Mouse (Mus musculus) yolk sac, embryonic 10.5 days (tissue): Measurements from ENCODE around the gene Trim7.
"Not testable (repeated sequence)": the region's sequence is repeated elsewhere in the genome, so short reads cannot be mapped to it uniquely, and the experiment has no call there.

ENCODE experiments used
- DNase-seq: peaks from one replicate; pipeline ENCODE4 v3.0.0-alpha.2; 2017; ENCODE audit warnings: low spot score

The Trim7 gene

DNA sequence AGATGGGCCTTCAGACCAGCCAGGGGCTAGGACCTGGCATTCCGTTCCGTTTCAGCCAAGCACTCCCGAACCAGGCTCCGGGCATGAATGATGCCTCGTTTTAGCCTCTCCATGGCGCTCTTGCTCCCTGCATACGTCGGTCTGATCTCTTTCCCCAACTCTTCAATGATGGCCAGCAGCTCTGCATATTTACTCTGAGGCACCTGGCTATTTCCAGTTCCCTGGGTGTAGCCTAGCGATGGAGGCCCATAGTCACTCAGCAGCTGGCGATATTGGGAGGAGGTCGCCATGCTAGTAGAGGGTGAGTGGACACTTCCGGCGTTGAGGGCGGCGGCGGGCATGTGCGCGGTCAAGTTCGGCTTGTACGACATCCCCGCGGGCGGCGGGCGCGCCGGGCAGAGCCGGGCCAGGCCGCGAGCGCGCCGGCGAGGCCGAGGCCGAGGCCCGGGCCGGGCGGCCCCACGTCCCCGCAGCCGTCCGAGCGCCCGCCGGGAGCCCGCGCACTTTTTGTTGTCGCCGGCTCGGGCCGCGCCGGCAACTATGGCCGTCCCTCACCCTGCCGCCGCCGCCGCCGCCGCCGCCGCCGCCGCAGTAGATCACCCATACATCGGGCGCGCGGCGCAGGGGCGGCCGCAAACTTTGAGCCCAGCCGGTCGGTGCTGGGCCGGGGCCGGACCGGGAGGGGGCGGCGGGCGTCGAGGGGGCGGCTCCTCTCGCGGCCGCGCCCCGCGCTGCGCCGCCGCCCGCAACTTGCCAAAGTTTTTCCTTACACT lies at the start of gene Trim7, which contains the start of gene Gm12184:
TSS of gene Trim7 (plus strand) at position 162 of the 773 bp plus-strand sequence.
TSS of gene Gm12184 (minus strand) at position 677 of the 773 bp plus-strand sequence.
- DNase-seq, result not testable (repeated sequence)

DNA sequence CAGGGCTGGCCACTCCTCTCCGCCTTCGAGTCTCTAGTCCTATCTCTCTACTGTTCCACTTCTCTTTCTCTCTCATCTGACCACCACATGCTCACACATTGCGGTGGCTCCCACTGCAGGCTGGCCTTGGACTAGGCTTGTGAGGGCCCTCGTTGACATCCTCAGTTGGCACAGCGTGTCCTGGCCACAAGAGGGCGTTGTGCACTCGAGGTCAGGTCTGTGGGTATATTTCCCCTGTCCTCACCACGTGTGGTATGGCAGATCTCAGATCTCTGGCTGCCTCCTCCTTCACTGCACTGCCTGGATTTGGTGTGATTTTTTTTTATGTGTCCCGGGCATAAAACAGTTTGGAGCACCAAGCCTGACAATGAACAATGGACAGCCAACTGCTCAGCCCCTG lies 49.3 kb upstream of the Trim7 start:
- no peak for DNase-seq

DNA sequence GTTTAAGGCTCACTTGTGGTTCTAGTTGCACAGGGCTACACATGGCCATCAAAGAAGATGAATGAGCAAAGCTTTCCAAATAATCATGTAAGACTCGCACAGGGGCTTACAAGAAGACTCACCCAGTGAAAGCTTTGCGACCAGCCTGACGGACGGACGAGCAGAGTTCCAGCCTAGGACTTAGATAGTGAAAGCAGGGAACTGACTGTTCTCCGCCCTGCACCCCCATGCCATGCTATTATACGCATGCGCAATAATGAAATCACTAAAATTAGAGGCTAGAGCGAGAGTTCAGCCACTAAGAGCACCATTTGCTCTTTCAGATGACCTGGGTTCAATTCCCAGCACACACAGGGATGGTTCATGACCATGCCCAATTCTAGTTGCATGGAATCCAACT lies 48.6 kb upstream of the Trim7 start:
- no peak for DNase-seq

DNA sequence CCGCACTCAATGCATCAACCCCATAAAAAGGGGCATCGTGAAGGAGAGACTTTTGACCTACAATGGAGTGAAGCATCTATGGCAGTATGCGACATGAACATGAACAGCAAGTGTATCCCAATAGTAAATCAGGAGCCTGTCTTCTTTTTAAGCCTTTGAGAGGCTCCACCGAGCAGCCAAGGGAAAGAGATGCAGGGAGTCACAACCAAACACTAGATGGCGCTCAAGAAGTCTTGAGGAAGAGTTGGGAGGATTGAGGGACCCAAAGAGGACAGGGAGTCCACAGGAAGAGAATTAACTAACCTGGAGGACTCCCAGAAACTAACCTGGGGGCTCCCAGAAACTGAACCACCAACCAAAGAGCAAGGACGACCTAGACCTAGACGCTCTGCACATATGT lies 46.5 kb upstream of the Trim7 start:
- no peak for DNase-seq

DNA sequence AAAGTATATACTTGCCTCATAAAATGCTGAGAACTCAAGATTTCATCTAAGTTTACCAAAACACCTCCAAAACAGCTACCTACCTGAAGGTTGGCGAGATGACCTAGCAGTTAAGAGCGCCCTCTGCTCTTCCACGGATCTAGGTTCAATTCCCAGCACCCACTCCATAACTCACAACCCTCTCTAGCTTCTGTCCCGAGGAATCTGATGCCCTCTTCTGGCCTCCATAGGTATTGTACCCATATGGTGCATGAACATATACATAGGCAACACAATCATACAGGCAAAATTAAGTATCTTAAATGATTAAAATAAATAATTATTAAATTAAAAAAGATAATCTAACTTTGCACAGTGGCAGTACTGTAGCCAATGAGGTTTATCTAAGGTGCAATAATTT lies 43.7 kb upstream of the Trim7 start:
- DNase-seq, result no peak

DNA sequence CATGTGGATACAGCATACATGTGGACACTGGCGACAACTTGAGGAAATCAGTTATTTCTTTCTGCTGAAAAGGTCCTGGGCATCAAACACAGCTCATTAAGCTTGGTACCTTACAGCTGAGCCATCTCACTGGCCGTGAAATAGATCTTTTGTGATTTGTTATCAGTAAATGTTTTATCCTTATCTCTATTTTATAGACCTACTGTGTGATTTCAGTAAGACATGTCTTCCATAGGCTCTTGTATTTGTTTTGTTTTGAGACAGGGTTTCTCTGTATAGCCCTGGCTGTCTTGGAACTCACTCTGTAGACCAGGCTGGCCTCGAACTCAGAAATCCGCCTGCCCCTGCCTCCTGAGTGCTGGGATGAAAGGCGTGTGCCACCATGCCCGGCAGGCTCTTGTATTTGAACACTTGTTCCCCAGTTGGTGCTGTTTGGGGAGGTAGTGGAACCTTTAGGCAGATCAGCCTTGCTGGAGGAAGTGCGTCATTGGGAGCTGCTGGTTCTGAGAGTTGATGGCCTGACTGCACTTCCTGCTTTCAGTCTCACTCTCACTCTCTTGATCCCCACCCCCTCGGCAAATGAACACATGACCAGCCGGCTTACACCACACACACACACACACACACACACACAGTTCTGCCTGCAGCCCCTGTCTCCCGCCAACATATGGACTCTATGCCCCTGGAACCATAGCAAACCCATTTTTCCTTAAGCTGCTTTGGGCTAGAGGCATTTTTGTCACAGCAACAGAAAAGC lies 38.3 kb upstream of the Trim7 start:
- peak; percentile 62 for DNase-seq

DNA sequence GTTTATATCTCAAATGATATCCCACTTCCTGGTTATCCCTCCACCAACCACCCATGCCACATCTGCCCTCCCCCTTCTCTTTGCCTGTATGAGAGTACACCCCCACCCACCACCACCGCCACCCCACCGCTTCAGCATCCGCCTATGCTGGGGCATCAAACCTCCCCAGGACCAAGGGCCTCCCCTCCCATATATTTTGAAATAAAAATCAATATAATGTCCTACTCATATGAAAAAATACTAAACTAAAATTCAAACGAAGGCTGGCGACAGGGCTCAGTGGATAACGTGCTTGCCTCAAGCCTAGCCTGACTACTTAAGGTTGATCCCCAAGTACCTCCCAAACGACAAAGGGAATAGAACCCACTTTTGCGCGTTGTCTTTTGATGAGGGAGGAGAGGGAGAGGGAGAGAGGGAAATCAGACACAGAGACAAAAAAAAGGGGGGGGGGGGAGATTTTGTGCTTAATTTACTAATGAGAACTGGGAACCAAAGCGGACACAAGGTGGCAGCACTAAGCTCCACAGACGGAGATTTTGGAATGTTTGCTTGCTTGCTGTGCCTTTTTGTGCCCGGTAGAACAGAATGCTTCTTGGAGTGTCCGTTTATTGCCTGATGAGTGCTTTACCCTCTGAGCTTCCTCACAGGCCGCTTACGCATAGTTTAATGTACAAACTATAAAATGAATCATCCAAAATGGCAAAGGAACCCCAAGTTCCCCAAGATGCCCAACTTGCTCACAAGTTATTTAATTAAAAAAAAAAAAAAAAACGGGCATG lies 37.4 kb upstream of the Trim7 start:
- DNase-seq, result peak; percentile 71

DNA sequence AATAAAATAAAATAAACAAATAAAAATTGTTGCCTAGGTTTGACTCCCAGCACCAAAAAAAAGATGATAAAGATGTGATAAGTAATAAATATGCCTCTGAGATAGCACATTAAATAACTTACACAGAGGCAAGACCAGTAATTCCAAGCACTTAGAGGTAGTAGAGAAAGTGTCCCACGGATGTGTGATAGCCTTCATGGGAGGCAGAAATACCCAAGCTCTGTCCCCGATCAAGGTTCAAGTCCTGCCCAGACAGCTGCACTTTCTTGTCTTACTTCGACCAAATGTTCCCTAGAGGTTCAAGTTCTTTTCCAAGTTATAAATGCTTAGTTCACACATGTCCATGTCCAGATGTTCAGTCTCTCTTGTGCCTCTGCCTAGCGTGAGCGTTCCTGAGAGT lies 36.7 kb upstream of the Trim7 start:
- no peak for DNase-seq

DNA sequence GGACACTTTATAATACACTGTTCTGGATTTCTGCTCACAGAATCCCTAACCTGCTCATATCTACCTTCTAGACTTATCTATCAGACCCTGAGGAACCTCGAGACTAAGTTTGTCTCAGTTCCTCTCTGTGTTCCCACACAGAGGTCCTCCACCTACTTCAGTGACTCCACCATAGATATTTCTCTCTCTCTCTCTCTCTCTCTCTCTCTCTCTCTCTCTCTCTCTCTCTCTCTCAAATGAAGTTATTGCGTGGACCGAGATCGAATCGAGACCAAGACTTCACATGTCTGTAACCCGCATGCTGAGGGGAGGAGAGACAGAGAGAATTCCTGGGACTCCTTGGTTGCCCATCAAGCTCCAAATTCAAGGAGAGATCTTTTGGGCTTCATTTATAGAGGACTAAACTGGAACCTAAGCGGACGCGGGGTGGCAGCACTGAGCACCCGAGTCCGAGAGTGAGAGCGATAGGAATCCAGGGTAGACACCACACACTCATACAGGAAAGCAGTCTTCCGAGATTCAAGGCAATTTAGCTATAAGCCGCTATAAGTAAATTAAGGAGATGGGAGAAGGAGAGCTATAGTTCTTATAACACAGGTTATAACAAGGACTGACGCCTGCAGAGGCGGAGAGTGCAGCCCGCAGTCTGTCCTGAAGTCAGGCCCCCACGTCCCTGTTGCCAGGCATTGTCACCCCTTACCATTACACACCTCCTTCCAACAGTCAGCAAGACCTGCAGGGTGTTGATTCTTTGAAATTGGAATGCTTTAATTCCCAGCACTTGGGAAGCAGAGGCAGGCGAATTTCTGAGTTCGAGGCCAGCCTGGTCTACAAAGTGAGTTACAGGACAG lies 35.7 kb upstream of the Trim7 start:
- peak; percentile 77 for DNase-seq

DNA sequence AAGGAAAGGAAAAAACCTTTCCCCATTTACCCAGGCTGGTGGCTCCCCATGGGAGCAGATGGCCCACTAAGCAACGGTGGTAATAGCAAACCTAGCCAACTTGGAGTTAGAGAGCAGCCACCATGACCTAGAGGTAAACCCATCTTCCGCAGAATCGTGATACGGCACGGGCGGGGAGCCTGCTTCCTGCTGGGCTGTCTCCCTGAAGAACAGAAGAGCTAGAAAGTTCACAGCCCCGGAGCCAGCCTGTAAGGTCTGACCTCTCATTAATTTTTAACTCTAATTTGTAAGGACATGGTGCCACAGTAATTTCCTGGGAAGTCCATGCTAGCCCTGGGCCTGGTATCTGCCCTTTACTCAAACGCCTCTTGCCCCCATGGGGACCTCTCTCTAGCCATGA lies 35.0 kb upstream of the Trim7 start:
- DNase-seq, result no peak

DNA sequence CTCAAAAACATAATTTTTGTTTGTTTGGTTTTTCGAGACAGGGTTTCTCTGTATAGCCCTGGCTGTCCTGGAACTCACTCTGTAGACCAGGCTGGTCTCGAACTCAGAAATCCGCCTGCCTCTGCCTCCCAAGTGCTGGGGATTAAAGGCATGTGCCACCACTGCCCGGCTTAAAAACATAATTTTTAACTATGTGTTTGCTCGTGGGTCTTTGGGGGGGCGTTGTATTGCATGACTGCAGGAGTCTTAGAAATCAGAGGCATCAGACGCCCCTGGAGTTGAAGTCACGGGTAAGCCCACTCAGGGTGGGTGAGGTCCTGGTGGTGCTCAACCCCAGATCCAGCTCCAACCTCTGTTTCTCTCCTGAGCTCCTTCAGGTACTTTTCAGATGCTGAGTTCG lies 34.0 kb upstream of the Trim7 start:
- not testable (repeated sequence) for DNase-seq

DNA sequence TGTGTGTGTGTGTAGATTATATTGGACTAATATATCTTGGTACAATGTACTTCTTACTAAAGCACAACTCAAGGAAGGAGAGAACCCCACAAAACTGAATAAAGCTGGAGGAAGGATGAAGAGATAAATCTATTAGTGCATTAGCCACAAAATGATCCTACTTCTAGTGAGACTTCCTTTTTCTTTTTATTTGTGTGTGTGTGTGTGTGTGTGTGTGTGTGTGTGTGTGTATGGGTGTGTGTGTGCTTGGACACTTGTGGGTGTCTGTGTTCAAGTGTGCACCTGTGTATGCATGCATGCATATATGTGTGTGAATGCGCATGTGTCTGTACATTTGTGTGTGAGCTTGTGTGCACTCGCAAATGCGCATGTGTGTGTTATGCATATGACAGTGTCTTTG lies 32.8 kb upstream of the Trim7 start:
- DNase-seq, result no peak

DNA sequence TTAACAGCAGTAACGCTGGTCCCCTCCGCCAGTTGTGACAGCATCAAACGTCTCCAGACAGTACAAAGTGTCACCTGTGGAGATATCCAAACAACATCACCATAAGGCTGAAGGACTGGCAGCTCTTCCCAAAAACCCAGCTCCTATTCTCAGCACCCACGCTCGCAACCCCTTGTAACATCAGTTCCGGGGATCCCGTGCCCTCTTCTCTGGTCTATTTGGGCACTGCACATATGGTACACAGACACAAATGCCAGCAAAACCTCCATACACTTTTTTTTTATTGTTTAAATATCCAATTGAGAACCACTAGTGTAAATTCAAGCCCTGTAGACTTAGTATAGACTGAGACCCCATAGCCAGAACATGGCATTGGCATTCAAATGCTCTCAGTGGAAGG lies 30.7 kb upstream of the Trim7 start:
- no peak for DNase-seq

DNA sequence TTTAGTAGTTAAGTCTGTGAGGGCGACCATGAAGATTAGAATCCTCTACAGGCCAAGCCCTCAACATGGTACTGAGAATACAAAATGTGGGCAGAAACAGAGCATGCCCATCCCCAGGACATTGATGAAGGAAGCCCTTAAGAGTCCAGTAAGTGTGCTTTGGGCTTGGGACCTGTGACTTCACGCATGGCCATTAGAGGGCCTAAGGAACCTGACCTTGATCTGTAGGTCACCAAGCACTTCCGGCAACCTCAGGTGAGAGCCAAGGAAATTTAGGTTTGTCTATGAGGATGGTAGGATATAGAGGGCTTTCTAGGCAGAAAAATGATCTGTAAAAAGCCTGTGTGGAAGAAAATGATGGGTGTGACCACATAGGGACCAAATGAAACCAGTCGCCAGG lies 29.6 kb upstream of the Trim7 start:
- DNase-seq, result no peak

DNA sequence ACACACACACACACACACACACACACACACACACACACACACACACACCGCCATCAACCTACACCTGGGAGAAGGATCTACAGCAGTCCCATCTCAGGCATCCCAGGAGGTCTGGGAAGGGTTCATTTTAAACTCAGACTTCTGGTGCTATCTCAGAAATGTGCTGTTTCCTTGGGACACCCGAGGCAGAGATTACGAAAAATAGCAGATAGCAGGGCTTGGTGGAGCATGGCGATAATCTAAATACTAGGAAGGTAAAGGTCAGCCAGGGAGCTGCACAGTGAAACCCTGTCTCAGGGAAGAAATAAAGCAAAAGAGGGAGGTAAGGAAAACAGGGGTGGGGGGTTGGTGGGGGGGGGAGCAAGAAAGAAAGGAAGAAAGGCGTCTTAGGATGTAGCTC lies 28.7 kb upstream of the Trim7 start:
- DNase-seq, result no peak

DNA sequence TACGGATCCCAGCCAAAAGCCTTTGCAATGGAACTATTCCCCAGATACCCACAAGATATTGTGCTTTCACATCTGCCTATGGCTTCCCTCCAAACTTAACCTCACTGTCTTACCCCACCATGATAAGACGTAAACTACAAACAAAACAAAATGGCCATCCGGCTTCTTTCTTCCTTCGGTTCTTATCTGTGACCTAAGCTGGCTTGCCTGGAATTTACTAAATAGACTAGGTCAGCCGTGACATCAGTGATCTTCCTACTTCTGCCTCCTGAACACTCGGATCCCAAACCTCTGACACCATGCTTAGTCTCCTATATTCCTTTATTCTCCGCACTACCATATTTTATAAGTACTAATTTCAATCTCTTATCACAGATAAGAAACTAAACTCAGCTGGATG lies 27.6 kb upstream of the Trim7 start:
- DNase-seq, result no peak

DNA sequence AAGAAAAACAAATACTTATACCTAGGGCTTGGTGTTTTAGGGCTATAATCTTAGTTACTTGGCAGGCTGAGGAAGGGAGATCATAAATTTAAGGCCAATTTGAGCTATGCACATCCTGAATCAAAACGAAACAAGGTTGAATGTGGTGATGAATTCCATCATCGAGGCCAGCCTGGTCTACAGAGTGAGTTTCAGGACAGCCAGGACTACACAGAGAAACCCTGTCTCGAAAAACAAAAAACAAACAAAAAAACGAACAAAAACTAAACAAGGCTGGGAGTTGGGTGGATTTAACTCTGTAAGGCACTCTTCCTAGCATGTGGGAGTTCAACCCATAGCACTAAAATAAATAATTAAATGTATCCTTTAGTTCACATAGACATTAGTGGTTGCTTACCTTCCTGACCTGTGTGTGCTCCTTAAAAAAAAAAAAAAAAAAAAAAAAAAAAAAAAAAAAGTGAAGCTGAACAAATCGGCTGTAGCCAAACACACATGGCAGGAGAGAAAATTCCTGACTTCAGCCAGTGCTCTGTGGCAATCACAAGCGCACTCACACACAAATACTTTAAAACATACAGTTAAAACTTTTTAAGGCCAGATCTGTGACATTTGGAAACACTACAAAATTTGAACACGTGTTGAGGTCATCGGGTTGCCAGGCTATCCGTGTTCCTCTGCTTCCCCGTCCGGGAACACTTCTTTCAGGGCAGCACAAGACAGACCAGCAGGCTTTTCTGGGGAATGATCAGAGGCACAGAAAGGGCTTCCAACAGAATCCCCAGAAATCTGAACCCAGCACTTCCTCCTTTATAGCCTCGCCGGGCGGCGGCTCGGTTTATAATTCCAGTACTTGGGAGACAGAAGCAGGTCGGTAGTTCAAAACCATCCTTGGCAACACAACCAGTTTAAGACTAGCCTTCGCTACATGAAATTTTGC lies 26.7 kb upstream of the Trim7 start:
- no peak for DNase-seq

DNA sequence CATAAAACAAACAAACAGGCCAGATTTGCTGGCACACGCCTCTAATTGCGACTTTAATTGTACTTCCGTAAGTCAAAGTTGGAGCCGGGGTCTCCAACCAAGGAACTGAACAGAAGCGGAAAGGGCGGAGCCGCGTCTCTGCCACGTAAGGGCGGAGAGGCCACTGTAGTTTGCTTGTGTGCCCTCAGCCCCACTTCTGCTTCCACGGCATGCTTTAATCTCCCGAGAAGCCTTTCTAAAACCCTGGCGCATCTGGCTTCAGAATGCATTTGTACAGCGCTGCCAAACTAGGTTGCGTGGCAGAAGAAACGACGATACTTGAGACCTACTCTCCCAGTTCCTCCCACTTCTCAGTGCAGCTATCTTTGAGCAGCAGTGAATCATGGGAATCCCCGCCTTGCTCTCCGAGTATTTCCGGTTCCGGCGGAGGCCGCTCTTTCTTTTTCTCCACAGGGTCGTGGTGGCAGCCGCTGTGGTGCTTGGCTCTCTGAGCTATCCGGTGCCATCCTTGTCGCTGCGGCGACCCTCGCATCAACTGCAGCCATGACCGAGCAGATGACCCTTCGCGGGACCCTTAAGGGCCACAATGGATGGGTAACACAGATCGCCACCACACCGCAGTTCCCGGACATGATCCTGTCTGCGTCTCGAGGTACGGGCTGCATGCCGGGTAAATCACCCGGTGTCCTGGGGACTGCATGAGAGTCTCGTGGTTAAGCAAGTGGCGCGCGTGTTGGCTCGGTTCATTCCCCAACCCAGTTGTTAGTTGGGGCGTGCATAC lies 25.8 kb upstream of the Trim7 start, which contains the start of gene Rack1:
TSS of gene Rack1 (plus strand) at position 412 of the 781 bp plus-strand sequence.
- DNase-seq, result peak; percentile 96
